Mouse (Mus musculus): ENCODE measurements around the gene Fstl3. TPM values are rescaled to one million over a fixed set of nuclear protein-coding genes. Genes with fewer than 3 reads are reported as not detected.
A peak's percentile ranks its signal among the peaks of the same experiment; 100 is the strongest.

The Fstl3 gene
- polyA plus RNA-seq (2012; fragmentation: generic; extraction: Trizol), result 12.1 TPM
- long read RNA-seq, experiment 1, transcript Fstl3-201 (5 exons, 1,955 nt), result major isoform, 40 of 44 reads
- long read RNA-seq, experiment 1, partial matches to known transcripts, result 1 of 44 reads
- long read RNA-seq, experiment 1, other reads (novel, unspliced or antisense), result 2 of 44 reads
- long read RNA-seq, experiment 2, transcript Fstl3-201 (5 exons, 1,955 nt), result major isoform, 90 of 96 reads
- long read RNA-seq, experiment 2, partial matches to known transcripts, result 0 of 96 reads
- long read RNA-seq, experiment 2, other reads (novel, unspliced or antisense), result 6 of 96 reads

- no peak for TF ChIP-seq MYOD1 (IDR thresholded peaks at IDR 0.05; ENCODE audit: control insufficient read depth, insufficient read length, low read depth)
- peak; percentile 14 for TF ChIP-seq USF1 (IDR thresholded peaks at IDR 0.05; ENCODE audit: low read depth)
- no peaks in the 10 kb centered on the region for H3K27me3 ChIP-seq (ENCODE audit: control insufficient read depth, insufficient read depth, insufficient read length)
Observed at GRCm38 (mm10) chr10:79777103-79777531, at the start of gene Fstl3. Gene Fstl3, plus strand, starts transcription at chr10:79777272.

DNA sequence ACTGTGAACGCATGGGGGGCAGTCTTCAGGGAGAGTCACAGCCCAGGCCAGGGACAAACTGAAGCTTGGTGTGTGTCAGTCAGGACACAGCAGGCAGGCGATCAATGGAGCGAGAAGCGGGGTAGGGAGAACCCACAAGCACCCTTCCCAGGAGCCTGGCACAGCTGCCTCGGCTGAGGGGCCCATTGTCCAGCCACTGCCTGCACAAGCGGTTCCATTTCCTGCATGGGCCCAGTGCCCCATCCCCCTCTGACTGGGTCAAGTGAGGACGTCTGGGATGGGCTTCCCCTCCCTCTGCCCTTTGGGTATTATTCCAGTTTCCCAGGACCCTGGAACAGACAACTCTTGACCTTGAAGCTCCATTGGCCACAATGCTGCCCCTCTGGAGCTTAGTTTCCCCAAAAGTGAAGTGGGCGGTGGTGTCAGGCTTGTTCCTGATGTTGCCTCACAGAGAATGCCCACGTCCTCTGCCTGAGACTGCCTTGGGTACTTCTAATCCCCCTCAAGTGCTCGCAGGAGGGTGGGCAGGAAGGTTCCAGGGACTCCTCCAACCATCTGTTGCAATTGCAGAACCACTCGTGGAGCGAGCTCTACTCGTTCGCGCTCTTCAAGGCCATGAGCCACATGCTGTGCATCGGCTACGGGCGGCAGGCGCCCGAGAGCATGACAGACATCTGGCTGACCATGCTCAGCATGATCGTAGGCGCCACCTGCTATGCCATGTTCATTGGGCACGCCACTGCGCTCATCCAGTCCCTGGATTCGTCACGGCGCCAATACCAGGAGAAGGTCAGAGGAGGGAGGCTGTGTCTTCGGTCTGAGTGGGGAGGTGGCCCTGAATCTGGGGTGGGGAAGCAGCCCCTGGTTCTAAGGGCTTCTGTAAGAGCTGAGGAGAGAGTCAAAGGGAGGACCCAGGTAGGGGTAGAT lies 48.5 kb upstream of the Fstl3 start:
- H3K79me3 ChIP-seq (ENCODE audit: low read depth), result no peaks in the 10 kb centered on the region
- H3ac ChIP-seq (ENCODE audit: control insufficient read depth, insufficient read length, low read depth), result no peak overlapping the region
- peaks cover under 1% of the 10 kb centered on the region for H3K36me3 ChIP-seq (ENCODE audit: control insufficient read depth, insufficient read depth)
- no peaks in the 10 kb centered on the region for H3K27me3 ChIP-seq (ENCODE audit: control insufficient read depth, insufficient read depth, insufficient read length)
- no peak for TF ChIP-seq FOSL1 (IDR thresholded peaks at IDR 0.05; ENCODE audit: insufficient read depth, low read length, poor library complexity, severe bottlenecking)
- TF ChIP-seq CEBPB (IDR thresholded peaks at IDR 0.05; ENCODE audit: low read depth), result no peak
- no peak for TF ChIP-seq MYOD1 (IDR thresholded peaks at IDR 0.05; ENCODE audit: control insufficient read depth, insufficient read length, low read depth)
- TF ChIP-seq MYOG (IDR thresholded peaks at IDR 0.05; ENCODE audit: control insufficient read depth, extremely low read depth, insufficient read length), result no peak
- no peak for TF ChIP-seq CTCF (IDR thresholded peaks at IDR 0.05; ENCODE audit: control insufficient read depth, insufficient read depth, insufficient read length)
- TF ChIP-seq USF1 (IDR thresholded peaks at IDR 0.05; ENCODE audit: low read depth), result no peak
- no peak for TF ChIP-seq MAX (IDR thresholded peaks at IDR 0.05)
- H3K4me3 ChIP-seq (ENCODE audit: insufficient read depth, poor library complexity, severe bottlenecking), result no peak overlapping the region
- H3K79me2 ChIP-seq (ENCODE audit: control insufficient read depth, insufficient read depth), result no peaks in the 10 kb centered on the region

More at GRCm38 (mm10) chr10:79777103-79777531, at the start of gene Fstl3:
- H3K36me3 ChIP-seq (ENCODE audit: control insufficient read depth, insufficient read depth), result no peaks in the 10 kb centered on the region
- H3K4me3 ChIP-seq (ENCODE audit: insufficient read depth, poor library complexity, severe bottlenecking), result peak within 1 kb of the TSS; percentile 21
- peak within 1 kb of the TSS; percentile 60 for H3ac ChIP-seq (ENCODE audit: control insufficient read depth, insufficient read length, low read depth)
- H3K79me3 ChIP-seq (ENCODE audit: low read depth), result no peaks in the 10 kb centered on the region
- H3K79me2 ChIP-seq (ENCODE audit: control insufficient read depth, insufficient read depth), result no peaks in the 10 kb centered on the region

- Histone ChIP-seq H3ac (ENCODE audit: control insufficient read depth, insufficient read length, low read depth) (no peak overlapping the region), H3K4me3 (ENCODE audit: insufficient read depth, poor library complexity, severe bottlenecking) (no peak overlapping the region), H3K79me2 (ENCODE audit: control insufficient read depth, insufficient read depth) (no peaks in the 10 kb centered on the region), H3K79me3 (ENCODE audit: low read depth) (no peaks in the 10 kb centered on the region), H3K27me3 (ENCODE audit: control insufficient read depth, insufficient read depth, insufficient read length) (no peaks in the 10 kb centered on the region), H3K36me3 (ENCODE audit: control insufficient read depth, insufficient read depth) (peaks cover 9% of the 10 kb centered on the region)
- no peak for TF ChIP-seq FOSL1 (IDR thresholded peaks at IDR 0.05; ENCODE audit: insufficient read depth, low read length, poor library complexity, severe bottlenecking)
Observed at GRCm38 (mm10) chr10:79729357-79729965, 47.6 kb upstream of the Fstl3 start.

DNA sequence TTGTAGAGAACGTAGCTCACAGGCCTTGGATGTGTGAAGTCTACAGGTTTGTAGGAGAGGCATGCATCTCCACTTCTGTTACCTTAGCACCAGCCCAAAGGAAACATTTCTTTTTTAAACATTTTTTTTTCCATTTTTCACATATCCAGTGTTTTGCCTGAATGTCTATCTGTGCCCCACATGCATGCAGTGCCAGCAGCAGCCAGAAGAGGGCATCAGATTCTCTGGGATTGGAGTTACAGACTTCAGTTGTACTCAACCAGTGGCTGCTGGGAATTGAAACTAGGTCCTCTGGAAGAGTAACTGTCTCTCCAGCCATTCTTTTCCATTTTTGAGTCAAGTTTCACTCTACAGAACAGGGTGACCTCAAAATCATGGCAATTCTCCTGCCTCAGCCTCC lies 44.6 kb upstream of the Fstl3 start:
- Histone ChIP-seq H3K36me3 (ENCODE audit: control insufficient read depth, insufficient read depth) (peaks cover 33% of the 10 kb centered on the region), H3K4me3 (ENCODE audit: insufficient read depth, poor library complexity, severe bottlenecking) (no peak overlapping the region), H3K79me3 (ENCODE audit: low read depth) (no peaks in the 10 kb centered on the region), H3ac (ENCODE audit: control insufficient read depth, insufficient read length, low read depth) (no peak overlapping the region), H3K79me2 (ENCODE audit: control insufficient read depth, insufficient read depth) (no peaks in the 10 kb centered on the region), H3K27me3 (ENCODE audit: control insufficient read depth, insufficient read depth, insufficient read length) (no peaks in the 10 kb centered on the region)
- no peak for TF ChIP-seq MYOG (IDR thresholded peaks at IDR 0.05; ENCODE audit: control insufficient read depth, extremely low read depth, insufficient read length)
- no peak for TF ChIP-seq FOSL1 (IDR thresholded peaks at IDR 0.05; ENCODE audit: insufficient read depth, low read length, poor library complexity, severe bottlenecking)
- TF ChIP-seq CTCF (IDR thresholded peaks at IDR 0.05; ENCODE audit: control insufficient read depth, insufficient read depth, insufficient read length), result no peak
- TF ChIP-seq MYOD1 (IDR thresholded peaks at IDR 0.05; ENCODE audit: control insufficient read depth, insufficient read length, low read depth), result no peak
- TF ChIP-seq MAX (IDR thresholded peaks at IDR 0.05), result no peak
- TF ChIP-seq USF1 (IDR thresholded peaks at IDR 0.05; ENCODE audit: low read depth), result no peak
- TF ChIP-seq CEBPB (IDR thresholded peaks at IDR 0.05; ENCODE audit: low read depth), result no peak

DNA sequence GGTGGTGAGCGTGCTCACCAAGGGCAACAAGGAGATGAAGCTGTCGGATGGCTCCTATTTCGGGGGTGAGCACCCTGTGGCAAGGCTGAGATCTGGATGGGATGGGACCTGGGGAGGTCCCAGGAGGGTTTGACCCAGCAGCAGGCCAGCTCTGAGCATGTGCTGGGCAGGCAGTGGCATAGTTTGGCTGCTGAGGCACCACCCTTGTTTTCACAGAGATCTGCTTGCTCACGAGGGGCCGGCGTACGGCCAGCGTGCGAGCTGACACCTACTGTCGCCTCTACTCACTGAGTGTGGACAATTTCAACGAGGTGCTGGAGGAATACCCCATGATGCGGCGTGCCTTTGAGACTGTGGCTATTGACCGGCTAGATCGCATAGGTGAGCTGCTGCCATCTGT lies 43.2 kb upstream of the Fstl3 start:
- no peaks in the 10 kb centered on the region for H3K27me3 ChIP-seq (ENCODE audit: control insufficient read depth, insufficient read depth, insufficient read length)
- no peak for TF ChIP-seq CEBPB (IDR thresholded peaks at IDR 0.05; ENCODE audit: low read depth)
- TF ChIP-seq FOSL1 (IDR thresholded peaks at IDR 0.05; ENCODE audit: insufficient read depth, low read length, poor library complexity, severe bottlenecking), result no peak
- no peak for TF ChIP-seq MAX (IDR thresholded peaks at IDR 0.05)
- TF ChIP-seq MYOG (IDR thresholded peaks at IDR 0.05; ENCODE audit: control insufficient read depth, extremely low read depth, insufficient read length), result no peak
- TF ChIP-seq USF1 (IDR thresholded peaks at IDR 0.05; ENCODE audit: low read depth), result no peak
- no peaks in the 10 kb centered on the region for H3K79me3 ChIP-seq (ENCODE audit: low read depth)
- no peaks in the 10 kb centered on the region for H3K79me2 ChIP-seq (ENCODE audit: control insufficient read depth, insufficient read depth)
- H3K36me3 ChIP-seq (ENCODE audit: control insufficient read depth, insufficient read depth), result peaks cover 43% of the 10 kb centered on the region
- H3ac ChIP-seq (ENCODE audit: control insufficient read depth, insufficient read length, low read depth), result no peak overlapping the region
- no peak overlapping the region for H3K4me3 ChIP-seq (ENCODE audit: insufficient read depth, poor library complexity, severe bottlenecking)

All from C2C12 (cell line).